Mouse (Mus musculus) lung, adult 2 months (tissue): ENCODE data around the gene Ackr1.

Experiments used
- CTCF ChIP-seq: fragments of 200-500 bp; IDR thresholded peaks from 2 replicates; pipeline ENCODE4 v1.5.1; 2011; ENCODE audit warnings: mild to moderate bottlenecking, low read length, control low read depth; ENCODE audit not compliant: insufficient read depth
- POLR2A ChIP-seq: fragments of 200-500 bp; IDR thresholded peaks from 2 replicates; pipeline ENCODE4 v1.6.1; 2011; ENCODE audit warnings: low read depth, mild to moderate bottlenecking, control low read depth, low read length, borderline replicate concordance; ENCODE audit errors: extremely low read depth

DNA sequence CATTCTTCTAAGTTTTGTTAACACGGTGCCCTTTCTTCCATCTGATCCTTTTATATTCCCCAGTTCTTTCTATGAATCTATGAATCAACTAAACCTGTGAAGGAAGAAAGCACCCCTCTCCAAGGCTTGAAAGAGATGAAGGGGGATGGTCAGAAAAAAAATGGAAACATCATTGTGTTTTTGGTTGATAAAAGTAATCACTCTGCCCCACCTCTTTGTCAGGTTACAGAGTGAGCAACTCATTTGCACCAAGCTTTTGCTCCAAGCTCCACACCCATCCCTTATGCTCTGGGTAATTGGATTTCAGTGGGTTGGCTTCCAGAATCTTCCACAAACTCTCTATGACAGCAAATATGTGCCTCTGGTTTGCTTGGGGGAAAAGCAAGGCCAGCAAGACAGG, 8.2 kb downstream of the Ackr1 start:
- TF ChIP-seq POLR2A (no peak), CTCF (no peak)
